Mouse (Mus musculus): ENCODE measurements around the gene Capn2.

Gene Capn2

DNA sequence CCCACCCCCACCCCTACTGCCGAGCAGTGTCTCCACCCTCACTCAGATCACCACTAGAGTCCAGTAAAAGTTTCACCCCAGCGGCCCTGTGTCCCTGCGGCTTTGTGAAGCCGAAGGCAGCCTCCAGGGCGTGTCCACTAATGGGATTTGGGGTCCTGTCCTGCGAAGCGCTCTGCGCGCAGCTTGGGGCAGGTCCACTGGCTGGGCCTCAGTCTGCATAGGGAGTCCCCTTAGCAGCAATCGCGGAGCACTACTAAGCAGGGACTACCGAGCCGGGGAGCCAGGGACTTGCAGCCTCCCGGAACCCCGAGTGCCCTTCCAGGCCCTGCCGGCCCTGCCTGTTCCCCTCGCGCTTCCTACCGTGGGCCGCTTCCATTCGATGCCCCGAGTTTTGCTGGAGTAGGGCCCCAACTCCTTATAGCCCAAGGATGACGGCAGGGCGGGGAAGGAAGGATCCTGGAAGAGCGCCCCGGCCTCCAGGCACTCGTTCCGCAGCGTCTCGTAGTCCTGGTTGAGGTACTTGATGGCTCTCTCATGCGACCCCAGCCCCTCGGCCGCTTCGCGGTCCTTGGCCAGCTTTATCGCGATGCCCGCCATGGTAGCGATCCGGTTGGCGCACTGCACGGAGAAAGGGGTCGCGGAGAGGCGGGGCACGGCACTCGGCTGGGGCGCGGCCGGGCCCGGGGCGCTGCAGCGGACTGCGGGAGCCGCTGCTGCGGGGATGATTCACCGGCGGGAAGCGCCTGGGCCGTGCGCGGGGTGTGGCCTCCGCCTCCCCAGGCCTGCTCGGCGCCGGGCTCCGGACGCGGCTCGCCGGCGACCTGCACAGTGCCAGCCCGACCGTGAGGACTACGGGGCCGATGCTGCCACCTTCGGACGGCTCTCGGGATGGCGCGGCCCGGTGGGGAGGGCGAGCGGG, at the start of gene Capn2:
Gene Capn2 (minus strand): TSS at position 851 of the 919 bp plus-strand sequence.
- peak; percentile 77 for DNase-seq (ENCODE audit: low spot score)

DNA sequence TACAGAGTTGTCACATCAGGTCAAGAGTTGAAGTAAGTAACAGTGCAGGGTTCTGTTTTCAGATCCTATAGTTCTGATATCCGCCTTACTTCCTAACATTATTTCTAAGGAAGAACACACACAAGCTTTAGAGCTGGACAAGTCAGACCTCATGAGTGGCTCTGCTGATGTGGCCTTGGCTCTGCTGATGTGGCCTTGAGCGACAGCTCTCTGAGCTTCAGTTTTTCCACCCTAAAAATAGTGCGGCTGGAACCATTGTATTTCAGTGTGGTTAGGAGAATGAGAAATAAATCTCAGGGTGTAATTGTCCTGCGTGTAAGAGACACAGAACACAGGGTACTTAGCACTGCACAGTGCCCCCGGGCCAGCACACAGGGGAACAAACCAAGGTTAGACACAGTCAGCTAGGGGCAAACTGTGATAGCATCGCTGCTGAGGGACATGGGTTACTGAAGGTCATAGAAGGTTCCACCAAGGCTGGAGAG, 48.0 kb upstream of the Capn2 start:
- no peak for DNase-seq (ENCODE audit: low spot score)

DNA sequence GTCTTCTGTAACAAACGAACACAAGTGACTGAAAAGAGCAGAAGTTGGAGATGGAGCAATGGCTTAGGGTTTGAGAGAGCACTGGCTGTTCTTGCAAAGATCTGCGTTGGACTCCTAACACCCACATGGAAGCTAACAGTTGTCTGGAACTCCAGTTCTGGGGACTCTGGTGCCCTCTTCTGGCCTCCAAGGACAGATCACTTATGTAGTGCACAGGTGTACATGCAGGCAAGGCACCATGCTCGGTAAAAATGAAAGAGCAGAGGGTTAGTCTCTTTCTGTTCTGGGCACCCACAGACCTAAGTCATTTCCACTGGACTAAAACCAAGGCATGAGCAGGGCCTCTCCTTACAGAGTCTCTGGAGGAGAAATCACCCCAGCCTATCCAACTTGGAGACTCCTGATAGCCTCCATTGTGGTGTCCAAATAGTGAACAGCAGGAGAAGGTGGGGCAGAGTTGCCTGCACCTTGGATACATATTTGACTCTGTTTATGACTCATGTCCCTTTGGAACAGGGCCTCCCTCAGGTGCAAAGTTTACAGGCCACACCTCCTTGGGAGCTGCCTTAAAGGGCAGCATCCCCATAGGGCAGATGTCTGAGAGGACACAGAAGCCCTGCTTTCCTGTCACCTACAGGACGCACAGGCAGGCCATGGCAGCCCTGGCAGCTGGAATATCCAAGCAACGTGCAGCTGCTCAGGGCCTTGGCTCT, 47.2 kb upstream of the Capn2 start, which contains the start of gene Capn8:
Gene Capn8 (plus strand): TSS at position 600 of the 713 bp plus-strand sequence.
- no peak for DNase-seq (ENCODE audit: low spot score)

DNA sequence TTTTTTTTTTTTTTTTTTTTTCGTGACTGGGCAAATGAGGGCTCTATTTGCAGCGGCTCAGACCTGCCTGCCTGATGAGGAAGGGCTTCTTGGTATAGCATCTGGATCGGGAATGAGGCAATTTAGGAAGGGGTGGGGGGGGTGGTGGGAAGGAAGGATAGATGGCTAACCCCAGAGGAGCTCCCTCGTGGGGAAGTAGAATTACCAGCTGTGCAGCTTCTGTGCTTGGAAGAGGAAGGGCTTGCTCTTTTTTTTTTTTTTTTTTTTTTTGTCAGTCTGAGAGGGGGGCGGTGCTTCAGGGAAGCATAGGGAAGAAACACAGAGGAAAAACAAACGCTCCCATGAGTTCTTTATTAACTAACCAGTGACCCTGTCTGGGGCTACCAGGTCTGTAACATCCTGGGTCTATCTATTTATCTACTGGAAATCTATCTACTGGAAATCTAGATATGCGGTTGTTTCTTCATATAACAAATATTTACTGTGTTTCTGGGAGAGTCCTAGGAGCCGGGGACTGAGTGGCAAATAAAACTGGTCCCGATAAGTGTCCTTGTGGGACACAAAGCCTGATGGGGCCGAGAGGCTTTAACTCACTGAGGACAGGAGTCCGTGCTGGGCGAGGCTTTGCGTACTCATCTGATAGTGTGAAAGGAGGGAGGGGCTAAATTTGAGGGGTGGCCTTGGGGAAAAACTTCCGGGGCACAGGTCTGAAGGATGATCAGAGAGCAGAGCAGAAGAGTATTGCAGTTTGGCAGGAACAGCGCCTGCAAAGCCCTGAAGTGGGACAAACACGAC, 45.4 kb upstream of the Capn2 start:
- peak; percentile 51 for DNase-seq (ENCODE audit: low spot score)

DNA sequence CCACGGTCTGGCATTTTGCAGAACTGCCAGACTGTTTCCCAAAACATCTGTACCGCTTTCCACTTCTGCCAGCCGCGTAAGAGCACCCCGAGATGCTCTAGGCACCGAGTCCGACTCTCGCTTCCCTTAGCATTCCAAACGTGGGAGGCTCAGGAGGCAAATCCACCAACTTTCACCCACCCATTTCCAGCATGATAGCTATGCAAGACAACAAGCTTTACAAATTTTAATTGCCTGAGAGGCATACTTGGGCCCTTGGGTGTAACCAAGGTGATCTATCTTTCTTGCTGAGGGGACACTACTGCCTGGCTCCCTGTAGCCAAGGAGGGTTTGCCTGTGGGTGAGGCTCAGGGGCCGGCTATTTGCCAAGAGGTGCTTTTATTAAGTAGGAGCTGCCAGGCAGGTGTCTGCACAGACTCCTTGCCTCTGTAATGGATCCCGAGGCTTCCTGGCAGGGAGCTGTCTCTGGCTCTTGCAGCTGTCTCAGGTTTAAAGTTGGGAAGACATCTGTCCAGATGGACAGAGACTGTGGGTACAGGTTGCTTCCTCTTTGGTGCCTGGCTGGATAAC, 44.6 kb upstream of the Capn2 start:
- no peak for DNase-seq (ENCODE audit: low spot score)

DNA sequence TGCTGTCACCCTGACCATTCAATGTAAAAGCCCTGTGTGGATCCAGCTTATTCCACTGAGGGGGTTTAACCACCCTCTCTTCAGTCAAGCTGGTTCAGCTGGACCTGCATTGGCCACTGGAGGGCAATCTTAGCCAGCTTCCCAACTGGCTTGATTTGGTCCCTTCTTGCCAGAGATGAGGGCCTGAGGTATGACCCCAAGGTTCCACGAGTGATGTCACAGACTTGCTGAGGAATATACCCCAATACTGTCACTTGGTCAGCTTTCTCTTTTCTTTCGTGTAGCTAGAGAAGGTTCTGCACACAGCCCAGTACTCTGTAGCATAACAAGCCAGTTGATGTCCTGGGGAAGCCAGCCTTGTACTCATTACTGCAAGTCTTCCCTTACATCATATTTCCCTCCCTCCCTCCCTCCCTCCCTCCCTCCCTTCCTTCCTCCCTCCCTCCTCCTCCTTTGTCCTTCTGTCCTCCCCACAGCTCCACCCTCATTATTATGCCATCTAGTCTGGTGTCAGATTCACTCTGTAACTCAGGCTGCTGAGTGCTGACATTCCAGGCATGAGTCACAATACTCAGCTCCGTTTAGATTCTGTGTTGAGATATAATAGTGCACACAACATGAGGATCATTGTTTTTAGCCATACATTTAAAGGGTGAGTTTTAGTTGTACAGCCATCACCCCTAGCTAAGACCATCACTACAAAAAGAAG, 43.1 kb upstream of the Capn2 start:
- peak; percentile 35 for DNase-seq (ENCODE audit: low spot score)

DNA sequence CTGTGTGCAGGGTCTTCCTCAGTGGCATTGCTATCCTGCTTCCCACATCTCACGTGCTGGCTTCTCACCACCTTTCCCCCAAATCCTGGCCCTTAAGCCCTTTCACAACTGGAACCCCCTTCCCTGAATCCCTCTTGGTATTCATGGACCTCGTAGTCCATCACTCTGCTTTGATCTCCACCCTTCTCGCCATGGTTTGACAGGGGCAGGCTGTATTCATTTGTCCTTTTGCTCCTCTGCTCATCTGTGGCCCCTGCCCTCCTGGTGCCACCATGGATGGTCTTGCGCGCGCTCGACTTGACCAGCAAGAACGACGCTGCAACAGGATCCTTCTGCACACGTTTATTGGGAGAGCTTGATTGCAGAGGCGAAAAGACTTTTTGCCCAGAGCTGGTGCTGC, 42.1 kb upstream of the Capn2 start:
- DNase-seq (ENCODE audit: low spot score), result no peak

DNA sequence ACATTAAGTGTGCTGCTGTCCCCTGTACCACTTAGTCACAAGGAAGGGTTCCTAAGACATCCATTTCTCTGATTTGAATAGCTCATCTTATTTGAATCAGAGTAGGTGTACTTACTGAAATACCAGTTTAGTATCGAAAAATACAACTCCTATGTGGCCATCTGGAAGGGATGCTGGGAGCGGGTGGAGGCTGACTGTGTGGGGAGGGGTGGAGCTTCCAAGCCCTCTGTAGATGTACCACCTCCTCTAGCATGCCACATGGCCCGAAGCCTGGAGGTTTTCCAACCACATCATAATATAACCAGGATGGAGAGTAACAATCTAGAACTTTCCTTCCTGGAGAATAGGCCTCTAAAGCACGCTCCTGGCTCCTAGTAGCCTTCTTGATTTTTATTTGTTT, 40.9 kb upstream of the Capn2 start:
- peak; percentile 16 for DNase-seq (ENCODE audit: low spot score)

DNA sequence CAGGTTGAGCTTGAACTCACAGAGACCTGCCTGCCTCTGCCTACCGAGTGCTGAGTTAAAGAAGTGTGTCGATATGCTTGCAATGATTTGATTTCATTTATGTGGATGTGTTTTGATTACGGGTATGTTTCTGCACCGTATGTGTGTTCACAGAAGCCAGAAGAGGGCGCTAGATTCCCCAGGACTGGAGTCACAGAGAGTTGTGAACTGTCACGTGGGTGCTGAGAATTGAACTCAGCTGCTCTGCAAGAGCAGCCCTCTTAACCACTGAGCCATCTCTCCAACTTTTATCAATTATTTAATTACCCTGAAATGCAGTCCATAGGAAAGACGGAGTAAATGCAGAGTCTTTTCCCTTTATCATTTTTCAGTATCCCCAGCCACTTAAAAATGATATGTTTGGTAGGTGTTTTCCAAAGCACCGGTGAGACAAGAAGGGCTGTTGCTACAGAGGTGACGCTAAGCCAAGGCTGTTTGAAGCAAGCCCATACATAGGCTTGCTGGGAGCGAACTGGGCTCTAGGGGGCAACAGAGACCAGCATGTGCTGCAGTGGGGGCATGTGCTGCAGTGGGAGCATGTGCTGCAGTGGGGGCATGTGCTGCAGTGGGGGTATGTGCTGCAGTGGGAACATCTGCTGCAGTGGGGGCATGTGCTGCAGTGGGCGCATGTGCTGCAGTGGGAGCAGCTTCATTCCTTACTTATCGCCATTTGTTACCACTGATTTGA, 36.4 kb upstream of the Capn2 start:
- DNase-seq (ENCODE audit: low spot score), result no peak

DNA sequence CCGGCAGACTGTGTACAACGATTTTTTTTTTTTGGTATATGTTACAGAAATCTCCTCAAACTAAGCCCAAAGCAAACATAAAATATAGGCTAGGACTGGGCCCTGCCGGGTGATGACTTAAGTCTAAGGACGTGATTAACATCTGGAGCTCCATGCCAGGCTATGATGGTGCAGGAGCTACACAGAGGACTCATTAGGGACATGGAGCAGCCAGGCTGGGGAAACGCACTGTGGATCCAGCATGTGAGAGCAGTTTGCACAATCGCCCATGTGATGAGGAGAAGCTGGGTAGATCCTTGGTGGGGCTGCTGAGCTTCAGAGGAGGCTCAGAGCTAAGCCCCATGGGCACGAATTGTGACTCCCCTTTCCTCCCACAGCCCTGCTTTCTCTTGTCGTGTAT, 33.4 kb upstream of the Capn2 start:
- no peak for DNase-seq (ENCODE audit: low spot score)

DNA sequence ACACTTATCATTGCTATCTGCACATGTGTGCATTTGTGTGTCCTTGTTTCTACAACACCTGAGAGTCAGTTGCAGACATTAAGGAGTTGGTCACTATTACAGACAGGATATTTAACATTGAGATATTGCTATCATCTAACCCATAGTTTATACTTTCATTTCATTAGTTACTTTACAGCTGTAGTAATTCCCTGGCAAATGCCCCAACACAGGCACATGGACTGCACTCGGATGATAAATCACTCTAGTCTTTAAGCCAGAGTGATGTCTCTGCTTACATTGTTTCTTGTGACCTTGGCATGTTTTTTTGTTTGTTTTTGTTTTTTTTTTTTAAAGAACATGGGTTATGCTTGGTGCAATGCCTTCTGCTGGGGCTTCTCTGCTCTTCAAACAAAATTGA, 26.5 kb upstream of the Capn2 start:
- DNase-seq (ENCODE audit: low spot score), result no peak

DNA sequence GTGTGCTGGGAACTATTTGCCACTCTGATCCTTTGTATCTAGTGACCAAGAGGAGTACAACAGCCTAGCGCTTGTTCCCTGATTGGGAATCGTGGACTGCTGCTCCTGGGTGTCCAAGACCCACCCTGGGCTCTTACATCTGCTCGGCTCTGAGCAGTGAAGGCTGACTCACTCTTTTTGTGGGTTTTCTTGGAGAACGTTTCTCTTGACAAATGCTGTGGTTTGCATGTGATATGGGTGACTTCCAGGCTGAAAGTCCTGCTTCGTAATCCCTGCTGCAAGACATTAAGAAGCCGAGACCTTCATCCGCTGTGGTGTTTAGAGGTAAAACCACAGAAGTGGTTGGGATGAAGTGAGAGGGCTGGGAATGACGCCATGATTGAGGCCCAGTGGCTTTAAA, 25.7 kb upstream of the Capn2 start:
- DNase-seq (ENCODE audit: low spot score), result no peak

DNA sequence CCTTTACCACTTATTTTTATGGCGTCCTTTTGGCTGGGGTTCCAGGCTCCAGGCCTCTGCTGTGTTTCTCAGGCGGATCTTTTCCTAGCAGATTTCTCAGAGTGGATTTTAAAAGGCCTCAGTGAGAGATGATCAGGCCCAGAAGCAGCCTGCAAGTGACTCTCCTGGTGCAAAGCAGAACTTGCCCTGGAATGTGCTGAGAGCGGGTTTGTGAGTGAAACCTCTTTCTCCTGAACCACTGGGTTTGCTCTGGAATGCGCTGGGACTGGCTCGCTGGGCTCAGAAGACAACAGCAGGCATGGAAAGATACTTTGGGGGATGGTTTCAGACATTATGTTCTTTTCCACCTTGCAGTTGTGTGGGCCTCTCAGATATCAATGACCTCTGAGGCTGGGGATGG, 24.7 kb upstream of the Capn2 start:
- no peak for DNase-seq (ENCODE audit: low spot score)

DNA sequence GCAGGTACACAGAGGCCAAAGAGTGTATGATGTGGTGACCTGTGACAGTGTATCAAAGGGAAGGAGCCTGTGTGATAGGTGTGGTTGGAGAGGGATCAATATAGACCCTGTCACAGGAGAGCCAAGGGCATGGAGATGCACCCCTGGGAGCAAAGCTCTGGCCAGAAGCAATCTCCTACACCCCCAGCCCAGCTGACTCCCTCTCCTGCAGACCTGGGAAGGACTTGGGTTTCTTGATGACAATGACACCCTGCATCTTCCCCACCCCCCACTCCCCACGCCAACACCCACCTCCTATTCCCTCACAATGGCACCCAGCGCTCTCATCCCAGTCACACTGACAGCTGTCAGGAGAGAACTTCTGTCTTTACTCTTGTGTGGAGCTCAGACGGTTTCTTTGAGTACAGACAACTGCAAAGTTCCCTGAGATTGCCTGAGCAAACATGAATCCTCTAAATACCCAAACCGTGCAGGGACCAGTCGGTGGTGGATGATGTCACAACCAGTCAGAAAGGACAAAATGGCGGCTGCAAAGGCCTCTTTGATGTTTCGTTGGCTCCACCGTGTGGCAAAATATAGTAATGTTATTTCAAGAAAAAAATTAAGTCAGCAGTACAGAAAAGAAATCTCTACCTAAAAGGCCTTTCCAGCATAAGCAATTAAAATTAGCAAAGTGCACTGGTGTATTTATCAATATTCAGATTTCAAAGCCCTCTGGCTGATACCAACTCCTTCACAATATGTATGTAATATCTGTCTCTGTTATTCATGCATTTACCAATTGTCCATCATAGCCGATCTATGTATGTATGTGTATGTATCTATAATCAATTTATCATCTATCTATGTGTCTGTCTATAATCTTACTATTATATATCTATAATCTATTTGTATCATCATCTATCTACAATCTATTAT, 21.9 kb upstream of the Capn2 start:
- peak; percentile 89 for DNase-seq (ENCODE audit: low spot score)

DNA sequence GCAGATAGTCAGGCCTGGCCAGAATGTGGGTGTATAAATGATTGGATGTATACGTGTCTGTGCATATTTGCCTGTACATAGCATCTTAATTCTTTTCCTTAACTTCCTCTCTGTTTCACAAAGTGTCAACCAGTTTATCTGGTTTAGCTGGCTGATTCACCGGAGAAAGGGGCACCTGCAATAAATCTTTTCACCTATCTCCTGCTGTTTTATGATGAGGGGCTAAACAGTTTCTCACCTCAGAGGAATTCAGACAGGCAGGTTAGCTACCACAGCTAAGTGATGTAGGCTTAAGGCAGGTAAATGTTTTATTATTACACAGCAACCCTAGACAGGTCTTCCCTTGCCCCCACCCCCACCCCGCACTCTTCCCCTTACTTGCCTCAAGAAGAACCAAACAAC, 17.7 kb upstream of the Capn2 start:
- DNase-seq (ENCODE audit: low spot score), result no peak

DNA sequence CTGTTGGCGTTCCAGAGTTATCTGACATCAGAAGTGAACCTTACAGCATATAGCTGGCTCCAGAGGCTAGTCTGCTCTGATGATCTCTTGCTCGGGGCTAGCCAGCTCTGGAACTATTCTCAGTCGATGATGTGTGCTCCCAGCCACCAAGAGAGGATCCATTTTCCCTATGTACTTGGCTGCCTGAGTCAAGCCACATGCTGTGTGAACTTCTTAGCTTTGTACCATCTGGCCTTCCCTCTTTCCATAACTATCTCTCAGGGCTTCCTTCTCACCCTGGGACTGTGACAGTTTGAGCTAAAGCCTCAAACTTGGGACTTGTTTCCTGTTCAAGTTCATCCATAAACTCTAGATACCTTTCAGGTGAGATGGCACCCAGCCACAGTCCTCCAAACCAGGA, 16.2 kb upstream of the Capn2 start:
- DNase-seq (ENCODE audit: low spot score), result no peak

DNA sequence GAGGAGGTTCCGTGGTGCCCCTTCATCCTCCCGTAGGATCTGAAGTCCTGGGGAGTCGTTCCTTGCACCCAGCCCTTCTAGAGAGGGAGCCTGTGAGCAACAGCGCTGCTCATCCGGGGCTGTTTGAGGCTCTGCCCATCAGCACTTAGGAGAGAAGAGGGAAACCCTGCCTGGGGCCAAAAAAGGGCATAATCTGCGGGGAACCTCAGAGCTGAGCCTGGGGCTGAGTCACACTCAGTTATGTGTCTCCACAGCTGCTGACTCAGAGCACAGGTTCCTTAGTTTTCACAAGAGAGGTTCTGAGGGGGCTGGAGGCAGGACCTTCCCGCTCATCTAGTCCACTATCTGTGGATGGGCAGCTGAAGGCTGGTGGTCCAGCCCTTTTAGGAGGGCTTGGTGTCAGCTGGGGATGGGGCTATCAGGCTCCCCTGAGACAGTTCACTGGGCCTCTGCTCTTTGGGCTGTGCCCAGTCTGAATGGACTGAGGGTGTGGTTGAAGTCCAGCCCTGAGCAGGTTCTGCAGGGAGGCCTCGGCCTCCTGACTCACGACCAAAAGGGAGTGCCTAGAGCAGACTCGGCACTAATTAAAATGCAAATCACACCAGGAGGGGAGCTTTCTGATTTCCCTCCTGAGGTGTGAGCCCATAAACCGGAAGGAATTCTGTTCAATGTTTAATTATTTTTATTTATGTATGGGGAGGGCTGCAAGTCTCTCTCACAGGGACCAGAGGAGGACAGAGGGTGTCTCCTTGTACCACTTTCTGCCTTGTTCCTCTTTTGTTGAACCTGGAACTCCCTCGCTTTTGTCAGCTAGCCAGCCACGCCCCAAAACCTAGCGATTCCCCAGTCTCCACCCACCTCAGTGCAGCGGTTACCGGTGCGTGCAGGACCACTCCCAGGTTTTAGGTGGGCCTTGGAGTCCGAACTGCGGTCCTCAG, 10.8 kb upstream of the Capn2 start:
- DNase-seq (ENCODE audit: low spot score), result peak; percentile 74

DNA sequence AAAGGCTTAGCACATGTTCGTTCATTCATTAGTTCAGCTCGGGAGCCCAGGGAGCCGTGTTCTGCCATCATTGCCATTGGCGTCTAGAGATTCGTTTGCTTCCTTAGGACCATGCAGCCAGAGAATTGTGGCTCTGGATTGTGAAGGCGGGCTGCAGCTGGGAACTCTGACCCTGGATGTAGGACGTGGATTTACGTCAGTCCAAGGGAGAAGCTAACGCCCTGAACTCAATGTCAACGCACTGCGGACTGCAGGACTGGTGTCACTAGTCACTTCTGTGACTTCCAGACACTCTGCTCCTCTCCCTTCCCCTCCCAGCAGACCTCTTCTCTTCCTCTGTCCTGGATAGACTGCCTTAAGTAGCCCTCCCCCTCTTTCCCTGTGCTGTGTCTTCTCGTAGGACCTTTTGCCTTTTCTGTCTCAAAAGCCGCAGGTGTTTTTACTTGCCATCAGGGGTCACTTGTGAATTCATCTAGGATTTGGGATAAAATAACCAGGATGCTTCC, 9.9 kb upstream of the Capn2 start:
- no peak for DNase-seq (ENCODE audit: low spot score)

Measured in MN1 (cell line).